ENCODE assay signal across 18 mouse cellular contexts in genomic region chr17:8674651-8675050, GRCm38 (mm10).
"Had no signal": no experiment of that assay in that cellular context is flagged by ENCODE, and none has a peak within 500 bp of the region (broad histone marks: within the 10 kb centered on the region; RNA-seq: fewer than 3 reads in every experiment).

No protein-coding gene starts in this region.

- H3K4me1 ChIP-seq: midbrain, embryonic 10.5 days; midbrain, embryonic 12.5 days; neural tube, embryonic 13.5 days; neural tube, embryonic 15.5 days had no signal

- H3K9ac ChIP-seq: lung, embryonic 14.5 days; midbrain, embryonic 12.5 days; neural tube, embryonic 13.5 days; neural tube, embryonic 15.5 days had no signal

- H3K27ac ChIP-seq: midbrain, embryonic 10.5 days; midbrain, embryonic 12.5 days; neural tube, embryonic 13.5 days; neural tube, embryonic 15.5 days had no signal

- ATAC-seq: midbrain, embryonic 16.5 days had no signal

- H3K27me3 ChIP-seq: midbrain, embryonic 12.5 days; neural tube, embryonic 13.5 days; neural tube, embryonic 15.5 days had no signal

- H3K36me3 ChIP-seq: midbrain, embryonic 10.5 days; midbrain, embryonic 12.5 days; neural tube, embryonic 13.5 days; neural tube, embryonic 15.5 days had no signal

- H3K4me2 ChIP-seq: lung, embryonic 14.5 days; midbrain, embryonic 12.5 days; neural tube, embryonic 13.5 days; neural tube, embryonic 15.5 days had no signal

- DNase-seq: lung, embryonic 14.5 days; lung, postnatal 10 days; lung, postnatal 4 days; midbrain, embryonic 14.5 days; retina, postnatal 1 day; right cerebral cortex, adult 18-20 months; right cerebral cortex, postnatal 25 days; right cerebral cortex, postnatal 4 days; spleen, adult 18-20 months; thymus, adult 2 months; thymus, postnatal 25 days; thymus, postnatal 4 days had no signal

- H3K4me3 ChIP-seq: midbrain, embryonic 10.5 days; midbrain, embryonic 12.5 days; myocyte; neural tube, embryonic 13.5 days; neural tube, embryonic 15.5 days had no signal

- H3K9me3 ChIP-seq: midbrain, embryonic 12.5 days; neural tube, embryonic 13.5 days; neural tube, embryonic 15.5 days had no signal
